Mouse (Mus musculus) ES-Bruce4 (cell line): ENCODE measurements around the gene Esrrg.

Experiments
- CTCF ChIP-seq: IDR thresholded peaks from one replicate; pipeline ENCODE4 v1.8.1; 2011; ENCODE audit warnings: low read depth, low read length
- EP300 ChIP-seq: IDR thresholded peaks from 2 replicates; pipeline ENCODE4 v1.6.1; 2011; ENCODE audit warnings: low read depth, low read length; ENCODE audit not compliant: insufficient read depth
- POLR2A ChIP-seq: IDR thresholded peaks from one replicate; pipeline ENCODE4 v1.8.1; 2011; ENCODE audit warnings: low read length; ENCODE audit not compliant: insufficient read depth

- TF ChIP-seq POLR2A (no peak), CTCF (no peak), EP300 (no peak)
Measured at GRCm38 (mm10) chr1:187956702-187957101, 348.1 kb downstream of the Esrrg start.
